Mouse (Mus musculus) megakaryocyte-erythroid progenitor cell, adult 5-6 weeks (primary cell): ENCODE measurements around the gene Clec4g. TPM values are rescaled to one million over a fixed set of nuclear protein-coding genes. Genes with fewer than 3 reads are reported as not detected.
"Not testable (repeated sequence)": the region's sequence is repeated elsewhere in the genome, so short reads cannot be mapped to it uniquely, and the experiment has no call there.

ENCODE experiments used
- ATAC-seq: replicated peaks from 2 replicates; pipeline ENCODE4 v1.8.0; 2016; ENCODE audit warnings: mild to moderate bottlenecking, inconsistent platforms; ENCODE audit not compliant: severe bottlenecking, poor library complexity, low FRiP score, low TSS enrichment
- total RNA-seq, 2 experiments: library from RNA; stranded (forward) in 1 of 2; stranded (reverse) in 1 of 2; fragments of 200-1000, 215-1000 nt in 1 of 2; fragments of >200 nt in 1 of 2; fragmentation: Nextera tagmentation in 1 of 2; gene quantifications; 2 replicates each; pipeline ENCODE4 v1.2.3; 2014 to 2017

Gene Clec4g
- not detected in 2 replicates for total RNA-seq (2014; fragmentation: Nextera tagmentation)
- total RNA-seq (2017): not detected in 2 replicates

- ATAC-seq: no peak
Observed at GRCm38 (mm10) chr8:3720551-3720950, at the start of gene Clec4g. Clec4g (minus strand) TSS chr8:3720651.

- ATAC-seq: not testable (repeated sequence)
Observed at GRCm38 (mm10) chr8:3768641-3769040, 48.2 kb upstream of the Clec4g start.

- peak; percentile 100 for ATAC-seq
Observed at GRCm38 (mm10) chr8:3754261-3754850, 33.9 kb upstream of the Clec4g start.

- no peak for ATAC-seq
Observed at GRCm38 (mm10) chr8:3748761-3749160, 28.3 kb upstream of the Clec4g start, which contains the start of gene Cd209a. Cd209a (minus strand) TSS chr8:3748984.

- ATAC-seq: no peak
Observed at GRCm38 (mm10) chr8:3736947-3737346, 16.5 kb upstream of the Clec4g start.

- no peak for ATAC-seq
Observed at GRCm38 (mm10) chr8:3735599-3735998, 15.1 kb upstream of the Clec4g start.

- ATAC-seq: no peak
Observed at GRCm38 (mm10) chr8:3734084-3734483, 13.6 kb upstream of the Clec4g start.

GRCm38 (mm10) chr8:3721041-3721440, 590 bp upstream of the Clec4g start:
- no peak for ATAC-seq

GRCm38 (mm10) chr8:3718559-3718958, 1.9 kb downstream of the Clec4g start:
- ATAC-seq: peak; percentile 97

- no peak for ATAC-seq
Observed at GRCm38 (mm10) chr8:3717321-3717954, 3.0 kb downstream of the Clec4g start.

GRCm38 (mm10) chr8:3711646-3712045, 8.8 kb downstream of the Clec4g start:
- no peak for ATAC-seq

- no peak for ATAC-seq
Observed at GRCm38 (mm10) chr8:3710312-3710711, 10.1 kb downstream of the Clec4g start.

- ATAC-seq: no peak
Observed at GRCm38 (mm10) chr8:3707611-3708010, 12.8 kb downstream of the Clec4g start.

GRCm38 (mm10) chr8:3705711-3706110, 14.7 kb downstream of the Clec4g start:
- ATAC-seq: peak; percentile 70

- ATAC-seq: peak; percentile 84
Observed at GRCm38 (mm10) chr8:3701491-3701890, 19.0 kb downstream of the Clec4g start.

- ATAC-seq: no peak
Observed at GRCm38 (mm10) chr8:3694121-3694520, 26.3 kb downstream of the Clec4g start, which contains the start of gene Fcer2a. Fcer2a (minus strand) TSS chr8:3694175.

- ATAC-seq: no peak
Observed at GRCm38 (mm10) chr8:3690774-3691173, 29.7 kb downstream of the Clec4g start.

GRCm38 (mm10) chr8:3687537-3687936, 32.9 kb downstream of the Clec4g start:
- peak; percentile 43; the same call in 1 of the 2 replicates for ATAC-seq

- no peak for ATAC-seq
Observed at GRCm38 (mm10) chr8:3685422-3685821, 35.0 kb downstream of the Clec4g start.

- no peak for ATAC-seq
Observed at GRCm38 (mm10) chr8:3684530-3684929, 35.9 kb downstream of the Clec4g start.
